Mouse (Mus musculus) heart, postnatal 25 days (tissue): ENCODE data around the gene Ttc29. TPM values are rescaled to one million over a fixed set of nuclear protein-coding genes. Genes with fewer than 3 reads are reported as not detected.

ENCODE experiments used
- DNase-seq: peaks from one replicate; pipeline ENCODE4 v3.0.0; 2022; ENCODE audit warnings: low spot score
- intact Hi-C: fragments of 180-260 bp; cut with DNase I; formaldehyde crosslinking; loops from one replicate; pipeline ENCODE4 v1.15.1; 2025
- total RNA-seq, 2 experiments: library from RNA; stranded (reverse); gene quantifications; 2 replicates each; pipeline ENCODE4 v1.2.3; 2021

Ttc29 gene
- total RNA-seq, 2 experiments from 2014 or later, result not detected

DNA sequence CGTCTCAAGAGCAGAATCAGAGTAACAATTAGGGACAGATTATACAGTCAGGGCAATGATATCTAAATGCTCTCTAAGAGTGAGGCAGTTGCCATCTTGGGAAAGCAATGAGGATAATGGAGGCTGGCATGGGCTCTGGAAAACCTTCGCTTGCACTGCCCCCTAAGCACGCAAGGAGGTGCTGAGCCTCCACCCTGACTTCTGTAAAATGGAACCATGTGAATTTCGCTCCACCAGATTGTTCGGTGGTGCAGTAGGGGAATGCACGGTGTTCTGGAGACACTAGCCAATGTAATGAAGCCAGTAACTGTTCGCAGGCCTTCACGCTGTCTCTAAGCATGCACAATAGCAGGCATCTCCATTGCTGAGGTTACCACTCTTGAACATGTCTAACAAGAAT is 63.0 kb downstream of the Ttc29 start:
- intact Hi-C loops, result no loop called here

GRCm38 (mm10) chr8:78277411-78277810 is 64.3 kb downstream of the Ttc29 start:
- intact Hi-C loops, result no loop called here

More for the DNA sequence above, 63.0 kb downstream of the Ttc29 start:
- DNase-seq, result no peak

DNA sequence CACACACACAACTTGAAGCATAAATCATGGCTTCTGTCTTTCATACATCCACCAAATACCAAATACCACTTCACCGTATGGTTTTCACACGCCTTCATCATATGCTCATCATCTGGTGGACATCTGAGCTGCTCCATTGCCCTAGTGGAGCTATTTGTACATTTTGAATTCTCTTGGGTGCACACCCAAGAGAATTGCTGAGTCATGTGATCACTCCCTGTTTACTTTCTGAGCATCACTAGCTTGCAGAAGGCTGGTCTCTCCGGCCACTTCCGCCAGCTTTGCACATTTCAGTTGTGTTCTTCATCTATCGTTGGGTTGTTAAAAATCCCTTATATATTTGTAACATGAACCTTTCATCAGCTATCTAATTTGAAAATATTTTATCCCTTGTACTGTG is 65.5 kb downstream of the Ttc29 start:
- intact Hi-C loops, result no loop called here
- no peak for DNase-seq

More at GRCm38 (mm10) chr8:78277411-78277810, 64.3 kb downstream of the Ttc29 start:
- no peak for DNase-seq

- no peak for DNase-seq
- intact Hi-C loops, result no loop called here
Measured at GRCm38 (mm10) chr8:78284805-78285204, 71.7 kb downstream of the Ttc29 start.

DNA sequence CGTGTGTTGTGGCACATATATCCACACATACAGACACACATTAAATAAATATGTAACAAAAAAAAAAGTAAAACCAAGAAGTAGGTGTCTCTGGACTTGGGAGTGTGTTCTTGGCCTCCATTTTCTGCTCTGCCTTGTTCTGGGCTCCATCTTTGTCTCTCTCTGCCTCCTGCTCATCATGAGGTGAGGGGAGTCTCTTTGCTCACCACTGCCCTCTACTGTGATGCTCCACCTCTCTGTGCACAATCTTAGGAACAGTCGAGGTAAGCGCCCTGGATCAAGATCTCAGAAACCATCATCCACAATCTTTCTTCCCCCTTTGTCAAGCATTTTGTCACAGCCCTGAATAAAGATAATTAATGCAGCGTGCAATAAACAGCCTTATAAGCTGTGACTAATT is 72.3 kb downstream of the Ttc29 start:
- no peak for DNase-seq
- intact Hi-C loops, result no loop called here

GRCm38 (mm10) chr8:78289374-78289971 is 76.4 kb downstream of the Ttc29 start:
- intact Hi-C loops, result no loop called here
- no peak for DNase-seq

DNA sequence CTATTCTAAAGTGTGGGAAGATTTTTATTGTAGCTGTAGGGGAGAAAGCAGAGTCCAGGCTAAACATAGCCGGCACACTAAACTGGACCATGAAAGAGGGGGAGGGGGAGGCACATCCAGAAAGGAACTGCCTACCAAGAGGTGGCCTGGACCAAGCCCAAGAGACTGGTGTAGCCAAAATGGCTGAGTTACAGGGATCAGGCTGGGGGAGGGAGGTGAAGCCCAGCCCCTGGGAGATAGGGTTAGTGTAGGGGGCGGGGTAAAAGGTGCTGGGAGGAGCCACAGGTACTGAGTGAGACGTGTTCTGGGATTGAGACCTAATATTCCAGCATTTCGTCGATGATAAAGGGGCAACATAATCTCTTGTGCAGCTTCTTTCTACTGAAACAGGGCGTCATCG is 77.2 kb downstream of the Ttc29 start:
- DNase-seq, result no peak
- intact Hi-C loops, result no loop called here

GRCm38 (mm10) chr8:78295494-78295893 is 82.4 kb downstream of the Ttc29 start:
- DNase-seq, result no peak
- intact Hi-C loops, result no loop called here

GRCm38 (mm10) chr8:78303579-78303978 is 90.5 kb downstream of the Ttc29 start:
- intact Hi-C loops, result no loop called here
- DNase-seq, result no peak

GRCm38 (mm10) chr8:78306604-78307003 is 93.5 kb downstream of the Ttc29 start:
- intact Hi-C loops, result no loop called here
- no peak for DNase-seq

DNA sequence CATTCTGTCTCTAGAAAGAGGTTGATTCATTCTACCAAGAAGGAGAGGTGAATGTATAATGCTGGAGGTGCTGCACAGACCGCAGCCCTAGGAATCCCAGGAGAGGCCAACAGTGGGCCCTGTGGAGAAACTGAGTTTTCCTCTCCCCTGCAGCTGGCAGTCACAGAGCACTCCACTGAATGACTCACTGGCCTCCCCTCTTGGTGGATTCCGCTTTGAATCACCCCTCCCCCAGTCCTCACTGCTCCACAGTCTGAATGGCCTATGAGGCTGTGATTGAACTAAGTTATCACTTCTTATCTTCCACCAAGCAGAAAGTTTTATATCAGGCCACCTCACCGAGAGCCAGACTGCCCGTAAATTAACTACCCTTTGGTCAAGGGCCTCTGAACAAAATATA is 94.0 kb downstream of the Ttc29 start:
- intact Hi-C loops, result no loop called here
- no peak for DNase-seq

DNA sequence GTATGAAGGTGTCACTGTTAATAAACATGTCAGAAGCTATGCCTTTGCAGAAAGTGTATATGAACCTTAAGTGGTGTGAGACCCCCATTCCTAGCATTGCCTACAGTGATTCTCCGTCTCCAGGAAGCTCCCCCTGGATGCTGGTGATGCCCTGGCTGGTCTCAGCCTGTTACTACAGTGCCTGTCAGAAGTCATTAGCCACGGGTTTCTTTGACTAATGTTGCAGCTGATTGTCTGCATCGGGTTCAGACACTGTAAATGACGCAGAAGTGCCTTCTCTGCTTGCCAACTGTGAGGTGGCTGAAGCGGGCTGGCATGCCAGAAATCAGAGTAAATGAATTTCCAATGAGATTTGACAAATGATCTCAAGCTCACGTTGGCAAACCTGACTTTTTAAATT is 96.4 kb downstream of the Ttc29 start:
- intact Hi-C loops, result no loop called here
- DNase-seq, result no peak

- no peak for DNase-seq
- intact Hi-C loops, result no loop called here
Measured at GRCm38 (mm10) chr8:78315576-78315975, 102.5 kb downstream of the Ttc29 start.

- DNase-seq, result no peak
- intact Hi-C loops, result no loop called here
Measured at GRCm38 (mm10) chr8:78317666-78318065, 104.6 kb downstream of the Ttc29 start.

- DNase-seq, result no peak
- intact Hi-C loops, result no loop called here
Measured at GRCm38 (mm10) chr8:78323391-78323790, 110.3 kb downstream of the Ttc29 start.

DNA sequence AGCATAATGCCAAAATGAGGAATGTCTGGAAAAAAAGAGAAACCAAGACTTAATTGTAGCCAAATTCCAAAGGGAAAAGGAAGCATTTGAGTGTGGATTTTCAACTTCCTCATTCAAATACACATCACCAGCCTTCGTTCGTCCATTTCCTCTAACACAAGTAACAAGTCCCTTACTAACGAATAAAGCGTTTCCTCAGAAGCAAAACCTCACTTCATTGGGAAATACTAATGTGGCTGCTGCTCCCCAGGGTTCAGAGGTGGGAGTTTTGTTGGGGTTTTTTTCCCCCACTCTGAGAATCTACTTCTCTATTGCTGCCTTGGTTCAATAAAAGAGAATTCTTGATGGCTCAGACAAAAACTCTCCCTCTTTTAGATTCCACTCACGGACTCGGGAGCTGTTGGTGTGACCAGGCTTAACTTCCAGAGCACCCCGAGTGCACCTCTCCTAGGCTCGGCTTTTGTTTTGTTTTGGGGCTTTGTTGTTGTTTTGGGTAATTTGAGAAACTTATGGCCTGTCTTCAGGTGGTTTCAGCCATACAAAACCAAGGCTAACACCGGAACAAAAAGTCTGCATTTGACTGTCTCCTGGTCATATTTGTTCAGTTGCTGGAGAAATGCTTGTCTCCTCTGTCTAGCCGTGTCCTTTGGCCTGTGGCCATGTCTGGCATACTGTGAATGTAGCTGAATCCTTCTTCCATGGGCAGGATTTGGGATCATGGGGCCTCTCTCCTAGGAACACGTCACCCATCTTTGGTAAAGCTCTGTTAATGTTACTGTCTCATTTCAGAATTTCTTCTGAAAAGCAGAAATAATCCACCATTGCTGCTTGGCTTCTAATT is 127.8 kb downstream of the Ttc29 start:
- DNase-seq, result no peak
- intact Hi-C loops, result no loop called here

- intact Hi-C loops, result no loop called here
- no peak for DNase-seq
Measured at GRCm38 (mm10) chr8:78342151-78342550, 129.1 kb downstream of the Ttc29 start.

DNA sequence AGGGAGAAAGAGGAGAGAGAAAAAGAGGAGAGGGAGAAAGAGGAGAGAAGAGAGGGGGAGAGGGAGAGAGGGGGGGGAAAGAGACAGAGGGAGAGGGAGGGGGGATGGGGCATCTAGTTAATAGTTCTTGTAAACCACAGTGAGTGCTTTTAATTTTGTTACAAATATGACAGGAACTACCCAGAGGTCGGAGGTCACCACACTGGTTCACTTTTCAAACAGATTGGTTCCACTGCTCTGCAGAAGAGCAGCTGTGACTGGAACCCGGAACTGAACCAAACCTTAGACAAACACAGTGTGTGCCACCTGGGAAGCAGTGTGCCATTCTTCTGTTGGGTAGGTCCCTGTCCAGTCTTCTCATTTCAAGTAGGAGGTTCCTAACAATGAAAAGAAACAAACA is 130.9 kb downstream of the Ttc29 start:
- intact Hi-C loops, result no loop called here
- DNase-seq, result no peak

- intact Hi-C loops, result no loop called here
Measured at GRCm38 (mm10) chr8:78345705-78346104, 132.6 kb downstream of the Ttc29 start.

GRCm38 (mm10) chr8:78346131-78346621 is 133.1 kb downstream of the Ttc29 start:
- no peak for DNase-seq
- intact Hi-C loops, result no loop called here

More at GRCm38 (mm10) chr8:78345705-78346104, 132.6 kb downstream of the Ttc29 start:
- no peak for DNase-seq

DNA sequence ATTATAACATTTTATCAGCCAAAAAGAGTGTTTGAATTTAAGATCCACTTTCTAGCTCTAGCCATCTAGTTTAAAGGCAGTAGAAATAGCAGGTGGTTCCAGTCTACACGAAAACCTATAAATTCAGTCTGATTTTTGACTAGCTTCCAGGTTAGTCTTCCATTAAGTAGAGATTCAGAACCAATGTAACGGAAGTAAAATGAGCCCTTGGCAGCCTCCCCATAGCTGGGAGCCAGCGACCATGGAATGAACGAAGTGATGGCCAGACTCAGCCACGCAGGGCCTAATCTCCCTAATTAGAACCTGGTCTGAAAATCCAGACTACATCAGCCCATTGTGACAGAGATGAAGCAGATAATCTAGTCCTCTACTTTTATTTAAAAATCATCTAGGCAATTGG is 140.8 kb downstream of the Ttc29 start:
- DNase-seq, result no peak
- intact Hi-C loops, result no loop called here
